Mouse (Mus musculus): ENCODE measurements around the gene Sorbs1. TPM values are rescaled to one million over a fixed set of nuclear protein-coding genes. Genes with fewer than 3 reads are reported as not detected.

The Sorbs1 gene
- polyA plus RNA-seq, 2 experiments: 11.3 to 31.0 TPM

DNA sequence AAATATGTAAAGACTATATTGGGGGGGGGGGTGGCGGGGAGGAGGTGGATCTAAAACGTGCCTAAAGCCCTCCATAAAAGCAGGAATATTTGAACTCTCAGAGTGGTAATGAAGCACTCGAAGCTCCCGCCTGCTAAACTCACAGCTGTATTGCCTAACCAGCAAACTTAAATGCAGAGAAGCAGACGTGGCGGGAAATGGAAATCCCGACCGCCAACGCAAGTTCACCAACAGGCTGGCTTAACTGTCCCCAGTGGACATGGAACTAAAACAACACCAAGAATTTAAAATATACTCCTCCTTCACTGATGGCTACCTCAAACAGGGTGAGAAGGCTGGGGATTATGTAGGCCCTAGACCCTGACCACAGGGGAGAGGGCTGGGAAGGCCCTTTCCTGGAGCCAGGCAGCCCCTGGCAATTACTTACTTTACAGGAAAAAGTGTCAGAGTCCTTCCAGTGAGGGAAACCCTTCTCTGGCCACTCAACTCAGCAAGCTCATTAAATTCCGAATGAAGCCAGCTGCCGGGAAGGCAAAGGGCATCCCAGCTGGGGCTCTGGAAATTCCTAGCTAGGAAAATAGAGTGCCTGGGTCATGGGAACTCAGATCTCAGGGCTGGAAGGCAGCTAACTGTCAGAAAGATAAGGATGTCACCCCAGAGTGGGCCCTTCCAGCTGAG, 98.6 kb downstream of the Sorbs1 start:
- Histone ChIP-seq H3K36me3 (replicated peaks; ENCODE audit: control insufficient read depth, insufficient read depth, low read depth) (no peaks in the 10 kb centered on the region), H3K27ac (peak overlapping the region; percentile 47), H3K4me2 (ENCODE audit: low read depth) (no peak overlapping the region), H3K4me3 (ENCODE audit: insufficient read depth in 1 of 2, low read depth in 2 of 2, low read length in 2 of 2) (no peak overlapping the region), H3K4me1 (replicated peaks; ENCODE audit: control insufficient read depth in 2 of 2, insufficient read depth in 2 of 2, low read length in 1 of 2) (peaks cover 0 to 23% of the 10 kb centered on the region in 2 experiments; a peak in 3 of 4 replicates), H3K27me3 (ENCODE audit: control insufficient read depth, insufficient read depth, low read length) (no peaks in the 10 kb centered on the region), H3K9ac (replicated peaks) (no peak overlapping the region), H3K9me3 (ENCODE audit: control insufficient read depth, low read length) (no peaks in the 10 kb centered on the region)
- TF ChIP-seq CTCF (IDR thresholded peaks at IDR 0.05; ENCODE audit: low read depth) (no peak), EP300 (IDR thresholded peaks at IDR 0.05; ENCODE audit: low read depth) (no peak)
- ATAC-seq (ENCODE audit: insufficient read depth) (0 out of 2 replicates have a peak, but pooled peaks have one; percentile 11), DNase-seq (ENCODE audit: low read depth in 3 of 3, low spot score in 3 of 3) (no peak)
- WGBS (ENCODE audit: insufficient replicate concordance): 56% methylated on average over 11 of the region's 11 CpGs

DNA sequence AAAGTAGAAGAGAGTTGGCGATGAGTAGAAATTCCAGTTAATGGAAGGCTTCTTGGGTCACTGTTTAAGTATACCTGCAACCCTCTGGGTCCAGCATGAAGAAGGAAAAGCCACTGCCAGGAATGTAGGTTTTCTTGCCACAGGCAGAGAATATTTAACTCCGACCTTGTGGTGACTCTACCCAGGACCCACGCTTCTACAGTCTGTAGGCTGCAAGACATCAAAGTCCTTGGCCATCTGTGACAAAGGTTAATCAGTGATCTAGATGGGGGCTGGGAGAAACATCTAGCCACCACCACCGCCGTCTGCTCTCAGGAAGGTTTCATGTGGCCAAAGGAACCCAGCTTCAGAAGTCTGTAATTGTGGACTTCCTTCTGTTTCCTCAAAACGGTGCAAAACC, 99.2 kb downstream of the Sorbs1 start:
- no peak overlapping the region for H3K9ac ChIP-seq (replicated peaks)
- 0 out of 2 replicates have a peak, but pooled peaks have one; percentile 50 for ATAC-seq (ENCODE audit: insufficient read depth)
- H3K4me3 ChIP-seq (ENCODE audit: insufficient read depth in 1 of 2, low read depth in 2 of 2, low read length in 2 of 2): no peak overlapping the region
- peak overlapping the region; percentile 47; the same call in 1 of the 2 replicates for H3K27ac ChIP-seq
- no peak for DNase-seq (ENCODE audit: low read depth in 3 of 3, low spot score in 3 of 3)
- H3K9me3 ChIP-seq (ENCODE audit: control insufficient read depth, low read length): no peaks in the 10 kb centered on the region
- no peak overlapping the region for H3K4me2 ChIP-seq (ENCODE audit: low read depth)
- TF ChIP-seq CTCF (IDR thresholded peaks at IDR 0.05; ENCODE audit: low read depth): no peak
- TF ChIP-seq EP300 (IDR thresholded peaks at IDR 0.05; ENCODE audit: low read depth): no peak
- no peaks in the 10 kb centered on the region for H3K27me3 ChIP-seq (ENCODE audit: control insufficient read depth, insufficient read depth, low read length)
- peaks cover 0 to 24% of the 10 kb centered on the region in 2 experiments; a peak in 3 of 4 replicates for H3K4me1 ChIP-seq (replicated peaks; ENCODE audit: control insufficient read depth in 2 of 2, insufficient read depth in 2 of 2, low read length in 1 of 2)
- WGBS (ENCODE audit: insufficient replicate concordance): 52% methylated on average over 6 of the region's 6 CpGs
- no peaks in the 10 kb centered on the region for H3K36me3 ChIP-seq (replicated peaks; ENCODE audit: control insufficient read depth, insufficient read depth, low read depth)

DNA sequence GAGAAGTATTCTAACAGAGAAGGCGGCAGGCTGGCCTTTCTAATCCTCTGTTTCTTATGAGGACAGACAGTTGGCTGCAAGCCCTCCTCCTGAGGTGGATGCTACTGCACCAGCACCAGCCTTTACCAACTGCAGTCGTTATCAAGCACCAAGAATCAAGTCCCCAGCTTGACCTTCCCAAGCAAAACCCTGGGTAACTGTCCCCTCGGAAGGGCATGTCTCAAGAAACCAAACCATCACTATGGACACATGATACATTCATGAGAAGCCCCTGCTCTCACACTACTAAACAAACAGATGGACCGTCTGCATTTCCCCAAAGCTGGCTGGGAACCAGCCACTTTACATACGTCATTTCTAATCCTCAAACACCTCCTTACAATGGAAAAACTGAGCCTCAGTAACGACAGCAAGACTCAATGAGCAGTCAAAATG, 102.2 kb downstream of the Sorbs1 start:
- TF ChIP-seq CTCF (IDR thresholded peaks at IDR 0.05; ENCODE audit: low read depth) (no peak), EP300 (IDR thresholded peaks at IDR 0.05; ENCODE audit: low read depth) (no peak)
- Histone ChIP-seq H3K9ac (replicated peaks) (no peak overlapping the region), H3K4me3 (ENCODE audit: insufficient read depth in 1 of 2, low read depth in 2 of 2, low read length in 2 of 2) (no peak overlapping the region), H3K27ac (no peak overlapping the region), H3K4me1 (replicated peaks; ENCODE audit: control insufficient read depth in 2 of 2, insufficient read depth in 2 of 2, low read length in 1 of 2) (peaks cover 0 to 24% of the 10 kb centered on the region in 2 experiments; a peak in 3 of 4 replicates), H3K27me3 (ENCODE audit: control insufficient read depth, insufficient read depth, low read length) (no peaks in the 10 kb centered on the region), H3K4me2 (ENCODE audit: low read depth) (no peak overlapping the region), H3K36me3 (replicated peaks; ENCODE audit: control insufficient read depth, insufficient read depth, low read depth) (no peaks in the 10 kb centered on the region), H3K9me3 (ENCODE audit: control insufficient read depth, low read length) (no peaks in the 10 kb centered on the region)
- WGBS (ENCODE audit: insufficient replicate concordance): 68% methylated on average over 6 of the region's 6 CpGs
- no peak for ATAC-seq (ENCODE audit: insufficient read depth)
- DNase-seq (ENCODE audit: low read depth in 3 of 3, low spot score in 3 of 3): no peak

DNA sequence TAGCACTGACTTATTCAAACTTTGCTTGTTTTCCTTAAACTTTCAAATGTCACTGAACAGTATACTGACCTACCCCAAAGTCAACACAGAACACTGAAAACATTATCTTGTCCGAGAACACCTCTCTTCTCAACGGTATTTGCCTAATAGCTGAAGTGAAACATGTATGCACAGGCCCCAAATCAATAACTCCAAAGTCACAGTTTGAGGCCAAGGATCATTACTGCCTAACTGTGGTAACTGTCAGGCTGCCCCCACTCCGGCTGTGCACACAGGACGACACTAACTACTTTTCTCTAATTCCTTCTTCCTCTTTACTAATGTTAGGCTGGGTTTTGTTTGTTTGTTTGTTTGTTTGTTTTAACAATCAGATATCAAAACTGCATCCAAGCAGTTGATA, 103.1 kb downstream of the Sorbs1 start:
- H3K4me2 ChIP-seq (ENCODE audit: low read depth): no peak overlapping the region
- no peaks in the 10 kb centered on the region for H3K9me3 ChIP-seq (ENCODE audit: control insufficient read depth, low read length)
- no peak overlapping the region for H3K27ac ChIP-seq
- no peaks in the 10 kb centered on the region for H3K36me3 ChIP-seq (replicated peaks; ENCODE audit: control insufficient read depth, insufficient read depth, low read depth)
- no peak overlapping the region for H3K9ac ChIP-seq (replicated peaks)
- no peak overlapping the region for H3K4me3 ChIP-seq (ENCODE audit: insufficient read depth in 1 of 2, low read depth in 2 of 2, low read length in 2 of 2)
- H3K27me3 ChIP-seq (ENCODE audit: control insufficient read depth, insufficient read depth, low read length): no peaks in the 10 kb centered on the region
- 64% methylated on average over 4 of the region's 4 CpGs for WGBS (ENCODE audit: insufficient replicate concordance)
- ATAC-seq (ENCODE audit: insufficient read depth): peak; percentile 38; the same call in 1 of the 2 replicates
- DNase-seq (ENCODE audit: low read depth in 3 of 3, low spot score in 3 of 3): no peak
- no peak for TF ChIP-seq CTCF (IDR thresholded peaks at IDR 0.05; ENCODE audit: low read depth)
- TF ChIP-seq EP300 (IDR thresholded peaks at IDR 0.05; ENCODE audit: low read depth): no peak
- H3K4me1 ChIP-seq (replicated peaks; ENCODE audit: control insufficient read depth in 2 of 2, insufficient read depth in 2 of 2, low read length in 1 of 2): peaks cover 0 to 20% of the 10 kb centered on the region in 2 experiments; a peak in 3 of 4 replicates

DNA sequence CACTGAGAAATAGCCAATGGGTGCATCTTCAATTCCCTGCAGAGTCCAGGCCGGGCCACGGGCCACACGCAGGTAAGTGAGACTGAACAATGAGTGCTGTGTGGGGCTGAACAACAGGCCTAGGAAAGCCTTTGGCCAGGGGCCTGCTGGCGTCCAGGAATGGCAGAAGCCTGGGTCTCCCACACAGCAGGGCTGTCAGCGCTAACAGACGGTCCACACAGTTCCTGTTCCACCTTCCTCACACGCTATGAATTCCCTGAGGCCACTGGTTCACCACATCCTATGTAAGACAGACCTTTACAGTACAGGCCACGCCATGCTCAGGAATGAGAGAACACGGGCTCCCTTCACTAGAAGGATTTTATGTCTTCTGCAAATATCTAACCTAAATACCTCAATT, 103.5 kb downstream of the Sorbs1 start:
- TF ChIP-seq EP300 (IDR thresholded peaks at IDR 0.05; ENCODE audit: low read depth) (no peak), CTCF (IDR thresholded peaks at IDR 0.05; ENCODE audit: low read depth) (no peak)
- no peaks in the 10 kb centered on the region; the same call in 1 of the 2 replicates for H3K36me3 ChIP-seq (replicated peaks; ENCODE audit: control insufficient read depth, insufficient read depth, low read depth)
- WGBS (ENCODE audit: insufficient replicate concordance): 50% methylated on average over 9 of the region's 9 CpGs

More for the DNA sequence above, 103.5 kb downstream of the Sorbs1 start:
- Histone ChIP-seq H3K9ac (replicated peaks) (no peak overlapping the region), H3K4me1 (replicated peaks; ENCODE audit: control insufficient read depth in 2 of 2, insufficient read depth in 2 of 2, low read length in 1 of 2) (peaks cover 0 to 17% of the 10 kb centered on the region in 2 experiments; a peak in 3 of 4 replicates), H3K27ac (no peak overlapping the region; the same call in 1 of the 2 replicates), H3K27me3 (ENCODE audit: control insufficient read depth, insufficient read depth, low read length) (no peaks in the 10 kb centered on the region), H3K4me2 (ENCODE audit: low read depth) (no peak overlapping the region), H3K9me3 (ENCODE audit: control insufficient read depth, low read length) (no peaks in the 10 kb centered on the region), H3K4me3 (ENCODE audit: insufficient read depth in 1 of 2, low read depth in 2 of 2, low read length in 2 of 2) (no peak overlapping the region)
- ATAC-seq (ENCODE audit: insufficient read depth): no peak
- no peak for DNase-seq (ENCODE audit: low read depth in 3 of 3, low spot score in 3 of 3)

All from liver, embryonic 14.5 days (tissue).